Mouse (Mus musculus) testis, adult 2 months (tissue): ENCODE results near the gene Myo1h.

Source experiments
- CTCF ChIP-seq: fragments of 200-500 bp; IDR thresholded peaks from 2 replicates; pipeline ENCODE4 v1.5.1; 2012; ENCODE audit warnings: low read depth, mild to moderate bottlenecking, inconsistent platforms, low read length, moderate library complexity; ENCODE audit not compliant: control insufficient read depth, insufficient read depth, insufficient replicate concordance
- POLR2A ChIP-seq: fragments of 200-500 bp; IDR thresholded peaks from 2 replicates; pipeline ENCODE4 v1.6.1; 2012; ENCODE audit warnings: low read depth, mild to moderate bottlenecking, inconsistent platforms, low read length, moderate library complexity; ENCODE audit not compliant: control insufficient read depth

DNA sequence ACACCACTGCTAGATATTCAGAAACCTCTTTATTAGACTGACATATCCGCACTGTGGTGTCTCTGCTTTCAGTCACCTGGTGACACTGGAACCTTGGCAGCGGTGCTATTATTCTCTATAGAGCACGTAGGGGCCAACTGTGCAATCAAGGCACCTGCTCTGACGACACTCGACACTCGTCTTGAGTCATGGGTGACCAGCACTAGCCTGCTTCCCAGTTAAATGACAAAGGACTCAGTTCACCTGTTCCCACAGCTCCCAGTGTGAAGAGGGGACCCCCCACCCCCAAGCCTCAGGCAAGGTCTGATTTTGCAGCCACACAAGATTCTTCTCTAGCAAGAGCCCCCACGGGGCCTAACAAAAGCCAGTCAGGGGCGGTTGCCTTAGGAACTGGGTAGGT, 13.6 kb upstream of the Myo1h start:
- no peak for TF ChIP-seq CTCF
- no peak for TF ChIP-seq POLR2A
